Mouse (Mus musculus) midbrain, embryonic 14.5 days (tissue): ENCODE measurements around the gene Mmp24. TPM values are rescaled to one million over a fixed set of nuclear protein-coding genes. Genes with fewer than 3 reads are reported as not detected.

Experiments used
- ATAC-seq: fragments of 200-750 bp; cut with Nextera tagmentation; 2 replicates; pipeline ENCODE4 v1.8.0; 2017; ENCODE audit warnings: moderate number of reproducible peaks, moderate library complexity; ENCODE audit not compliant: low FRiP score, low TSS enrichment
- DNase-seq: peaks from one replicate; pipeline ENCODE4 v3.0.0-alpha.2; 2015
- H3K27ac ChIP-seq: fragments of 300-500 bp; sonication (generic); replicated peaks from 2 replicates; pipeline ENCODE4 v1.5.1; 2014; ENCODE audit warnings: mild to moderate bottlenecking, low read depth, low read length, moderate library complexity
- H3K27me3 ChIP-seq: fragments of 300-500 bp; sonication (generic); 2 replicates; pipeline ENCODE4 v1.6.1; 2014; ENCODE audit warnings: low read length, control low read depth, mixed read lengths; ENCODE audit not compliant: control insufficient read depth, insufficient read depth
- H3K36me3 ChIP-seq: fragments of 300-500 bp; sonication (generic); 2 replicates; pipeline ENCODE4 v1.6.1; 2014; ENCODE audit warnings: low read length, control low read depth; ENCODE audit not compliant: control insufficient read depth, insufficient read depth
- H3K4me1 ChIP-seq: fragments of 300-500 bp; sonication (generic); 2 replicates; pipeline ENCODE4 v1.6.1; 2014; ENCODE audit warnings: mild to moderate bottlenecking, antibody characterized with exemption, low read length, control low read depth; ENCODE audit not compliant: control insufficient read depth, insufficient read depth
- H3K4me2 ChIP-seq: fragments of 300-500 bp; sonication (generic); 2 replicates; pipeline ENCODE4 v1.6.1; 2014; ENCODE audit warnings: mild to moderate bottlenecking, low read length, moderate library complexity
- H3K4me3 ChIP-seq: fragments of 300-500 bp; sonication (generic); replicated peaks from 2 replicates; pipeline ENCODE4 v1.5.1; 2014; ENCODE audit warnings: low read depth, low read length
- H3K9ac ChIP-seq: fragments of 300-500 bp; sonication (generic); replicated peaks from 2 replicates; pipeline ENCODE4 v1.6.1; 2014; ENCODE audit warnings: mild to moderate bottlenecking, low read length, moderate library complexity
- H3K9me3 ChIP-seq: fragments of 300-500 bp; sonication (generic); 2 replicates; pipeline ENCODE4 v1.6.1; 2016; ENCODE audit warnings: low read length, control low read depth, mixed read lengths; ENCODE audit not compliant: control insufficient read depth
- WGBS: fragments of 180-500 bp; shearing (Covaris S2); extraction: QIAGEN DNeasy Blood & Tissue Kit; methylation state at CpG from one replicate; pipeline ENCODE4 v1.1.7; 2014; 5-methylcytosine and 5-hydroxymethylcytosine counted together
- polyA plus RNA-seq: library from polyadenylated mRNA; unstranded; fragments of >200 nt; fragmentation: Nextera tagmentation; extraction: Ambion mirVana; gene quantifications from 2 replicates; pipeline ENCODE4 v1.2.1, GENCODE M21; 2014

The Mmp24 gene
- polyA plus RNA-seq, 1 experiment from 2014 or later, result 17.7 TPM

GRCm38 (mm10) chr2:155863301-155863867, 88.2 kb downstream of the Mmp24 start:
- Histone ChIP-seq H3K36me3 (0 out of 2 replicates have a peak, but pooled peaks cover under 1% of the 10 kb centered on the region), H3K9ac (no peak overlapping the region), H3K4me1 (peaks cover 8% of the 10 kb centered on the region; the same call in 1 of the 2 replicates), H3K9me3 (no peaks in the 10 kb centered on the region), H3K27me3 (no peaks in the 10 kb centered on the region), H3K4me2 (peak overlapping the region; percentile 40), H3K4me3 (no peak overlapping the region), H3K27ac (0 out of 2 replicates have a peak overlapping the region, but pooled peaks have one; percentile 23)
- ATAC-seq, result peak; percentile 76
- peak; percentile 67 for DNase-seq
- WGBS, result 46% methylated on average over 11 of the region's 11 CpGs

Other genes with a start within 250 kb of the Mmp24 start
- 14.8 and 15.2 TPM in 2 replicates for gene Gss, start 182.5 kb upstream of the Mmp24 start, polyA plus RNA-seq
- 0.64 and 0.77 TPM in 2 replicates for gene Myh7b, start 164.1 kb upstream of the Mmp24 start, polyA plus RNA-seq
- gene Trpc4ap, start 83.0 kb upstream of the Mmp24 start, polyA plus RNA-seq, result 154 and 171 TPM in 2 replicates
- 42.6 and 47.2 TPM in 2 replicates for gene Edem2, start 45.9 kb upstream of the Mmp24 start, polyA plus RNA-seq
- gene Gm17581, start 39.5 kb upstream of the Mmp24 start, polyA plus RNA-seq, result not detected in 2 replicates
- gene Procr, start 24.2 kb upstream of the Mmp24 start, polyA plus RNA-seq, result 1.1 and 2.3 TPM in 2 replicates
- gene BC029722, start 44.1 kb downstream of the Mmp24 start, polyA plus RNA-seq, result 25.5 and 38.5 TPM in 2 replicates
- gene Eif6, start 51.6 kb downstream of the Mmp24 start, polyA plus RNA-seq, result 129 and 134 TPM in 2 replicates
- 0.38 and 0.41 TPM in 2 replicates for gene Fam83c, start 59.5 kb downstream of the Mmp24 start, polyA plus RNA-seq
- gene Uqcc1, start 155.0 kb downstream of the Mmp24 start, polyA plus RNA-seq, result 45.0 and 58.6 TPM in 2 replicates
- gene Gm15557, start 165.4 kb downstream of the Mmp24 start, polyA plus RNA-seq, result not detected in 2 replicates
- gene Gdf5, start 170.0 kb downstream of the Mmp24 start, polyA plus RNA-seq, result 0.36 and 0.70 TPM in 2 replicates
- 10.6 and 12.8 TPM in 2 replicates for gene Cep250, start 181.1 kb downstream of the Mmp24 start, polyA plus RNA-seq
- 1.5 and 1.7 TPM in 2 replicates for gene 6430550D23Rik, start 232.6 kb downstream of the Mmp24 start, polyA plus RNA-seq
- 379 and 435 TPM in 2 replicates for gene Ergic3, start 232.7 kb downstream of the Mmp24 start, polyA plus RNA-seq